Mouse (Mus musculus) embryo, embryonic 11 days (tissue): ENCODE results near the gene Wnt5a.

Source experiments
- DNase-seq: peaks from one replicate; pipeline ENCODE4 v3.0.0-alpha.2; 2015

Wnt5a gene

GRCm38 (mm10) chr14:28509441-28510340 lies 5.1 kb downstream of the Wnt5a start:
- peak; percentile 87 for DNase-seq

- DNase-seq: peak; percentile 60
These were observed 5.9 kb downstream of the Wnt5a start for GRCm38 (mm10) chr14:28510341-28511028.

- DNase-seq: peak; percentile 73
These were observed 6.6 kb downstream of the Wnt5a start for GRCm38 (mm10) chr14:28511029-28511651.

- no peak for DNase-seq
These were observed 8.4 kb downstream of the Wnt5a start for GRCm38 (mm10) chr14:28512805-28513590.

GRCm38 (mm10) chr14:28514171-28514570 lies 9.6 kb downstream of the Wnt5a start:
- no peak for DNase-seq

- DNase-seq: no peak
These were observed 10.8 kb downstream of the Wnt5a start for GRCm38 (mm10) chr14:28515331-28515730.

GRCm38 (mm10) chr14:28517631-28518560 lies 13.3 kb downstream of the Wnt5a start:
- DNase-seq: no peak

- DNase-seq: no peak
These were observed 16.6 kb downstream of the Wnt5a start for GRCm38 (mm10) chr14:28521106-28521505.

- DNase-seq: no peak
These were observed 18.1 kb downstream of the Wnt5a start for GRCm38 (mm10) chr14:28522611-28523010.

- no peak for DNase-seq
These were observed 21.0 kb downstream of the Wnt5a start for GRCm38 (mm10) chr14:28525566-28525965.

- no peak for DNase-seq
These were observed 23.7 kb downstream of the Wnt5a start for GRCm38 (mm10) chr14:28528151-28528685.

- no peak for DNase-seq
These were observed 27.0 kb downstream of the Wnt5a start for GRCm38 (mm10) chr14:28531531-28531930.

GRCm38 (mm10) chr14:28532943-28533342 lies 28.4 kb downstream of the Wnt5a start:
- no peak for DNase-seq

- no peak for DNase-seq
These were observed 29.3 kb downstream of the Wnt5a start for GRCm38 (mm10) chr14:28533876-28534275.

- DNase-seq: no peak
These were observed 31.3 kb downstream of the Wnt5a start for GRCm38 (mm10) chr14:28535814-28536213.

GRCm38 (mm10) chr14:28539577-28539976 lies 35.0 kb downstream of the Wnt5a start:
- DNase-seq: no peak

- DNase-seq: peak; percentile 53
These were observed 37.7 kb downstream of the Wnt5a start for GRCm38 (mm10) chr14:28542117-28542741.

GRCm38 (mm10) chr14:28561861-28562260 lies 57.3 kb downstream of the Wnt5a start:
- no peak for DNase-seq
